Mouse (Mus musculus) splenic B cell, adult 2 months (primary cell): ENCODE measurements at regions not wholly inside any gene's neighbourhood (a gene's known extent, or its start where the extent isn't known, plus 50 kb on each side); places are given as distances from the start of the nearest gene placed in this dataset.

Source experiments
- DNase-seq: peaks from one replicate; pipeline ENCODE4 v3.0.0-alpha.2; 2011; ENCODE audit warnings: low read depth, low spot score
- H3K27me3 ChIP-seq: 2 replicates; pipeline ENCODE4 v1.6.1; 2012; ENCODE audit warnings: mild to moderate bottlenecking, low read length, moderate library complexity, mixed read lengths; ENCODE audit not compliant: control insufficient read depth, poor library complexity, insufficient read depth, severe bottlenecking
- H3K36me3 ChIP-seq: 2 replicates; pipeline ENCODE4 v1.6.1; 2012; ENCODE audit warnings: mild to moderate bottlenecking, low read length, moderate library complexity, mixed read lengths; ENCODE audit not compliant: control insufficient read depth, poor library complexity, insufficient read depth, severe bottlenecking

- Histone ChIP-seq H3K36me3 (no peaks in the 10 kb centered on the region), H3K27me3 (no peaks in the 10 kb centered on the region)
- DNase-seq: no peak
Observed at GRCm38 (mm10) chr2:161166681-161167080, 57.8 kb upstream of the Chd6 start.

GRCm38 (mm10) chr2:161165495-161165894 lies 56.6 kb upstream of the Chd6 start:
- no peak for DNase-seq
- Histone ChIP-seq H3K36me3 (no peaks in the 10 kb centered on the region), H3K27me3 (no peaks in the 10 kb centered on the region)

- H3K27me3 ChIP-seq: no peaks in the 10 kb centered on the region
- no peaks in the 10 kb centered on the region for H3K36me3 ChIP-seq
- no peak for DNase-seq
Observed at GRCm38 (mm10) chr2:161164320-161164719, 55.4 kb upstream of the Chd6 start.
